Mouse (Mus musculus) sigmoid colon, adult 10 weeks (tissue): Measurements from ENCODE around the gene Cd47. TPM values are rescaled to one million over a fixed set of nuclear protein-coding genes. Genes with fewer than 3 reads are reported as not detected.

Experiments used
- polyA plus RNA-seq: library from polyadenylated mRNA; stranded (reverse); fragments of 350-450 nt; fragmentation: Illumina TruSeq; extraction: RNeasy Lipid Tissue Mini Kit (QIAGEN cat#74804); gene quantifications from one replicate; pipeline ENCODE4 v1.2.3, GENCODE M21; 2014; ENCODE audit warnings: low read depth, low replicate concordance

Gene Cd47
- polyA plus RNA-seq = 114 TPM

DNA sequence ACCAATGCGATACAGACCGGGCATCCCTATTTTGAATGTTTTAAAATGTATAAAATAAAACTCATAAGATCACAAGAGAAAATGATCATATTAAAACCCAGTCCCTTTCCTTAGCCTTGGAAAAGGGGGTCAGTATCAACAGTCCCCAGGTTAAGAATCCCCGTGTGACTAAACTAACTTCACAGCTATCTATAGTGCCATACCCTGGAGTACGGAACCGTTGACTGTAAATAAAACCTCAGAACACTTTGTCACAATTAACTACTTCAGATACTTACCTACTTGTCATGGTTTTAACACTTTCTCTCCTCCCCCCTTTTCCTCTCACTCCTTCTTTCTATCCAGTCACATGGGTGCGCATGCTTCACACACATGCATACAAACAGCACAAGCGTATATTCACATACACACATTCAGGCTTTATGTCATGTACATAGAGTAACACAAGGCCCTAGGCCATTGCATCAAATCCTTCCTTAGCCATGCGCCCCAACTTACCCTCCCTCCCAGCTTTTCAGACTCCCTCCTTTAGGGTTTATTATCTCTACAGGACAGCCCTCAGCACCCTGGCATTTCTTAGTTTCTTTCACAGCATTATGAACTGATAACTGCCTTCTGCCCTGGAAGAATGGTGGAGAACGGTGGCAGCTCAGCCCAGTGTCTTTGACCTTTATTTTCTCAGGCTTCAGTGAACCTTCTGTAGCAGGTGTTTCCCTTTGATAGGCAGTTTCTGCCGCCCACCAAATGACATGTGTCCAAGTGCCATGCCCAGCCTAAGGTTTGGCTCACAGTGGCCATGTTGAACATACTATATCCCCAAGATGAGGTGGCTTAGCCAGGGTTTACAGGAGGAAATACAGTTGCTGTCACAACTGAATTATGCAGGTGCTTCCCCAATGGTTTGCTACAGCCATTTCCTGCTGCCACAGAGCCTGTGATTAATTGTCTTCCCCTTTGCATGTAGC is at the start of gene Cd47:
Cd47 (plus strand) TSS at position 937 of the 965 bp plus-strand sequence.

Other genes with a start within 250 kb of the Cd47 start
- gene Ift57, start 101.3 kb upstream of the Cd47 start, polyA plus RNA-seq = 13.2 TPM